Mouse (Mus musculus) cerebellum, postnatal 14 days (tissue): ENCODE measurements around the gene Dpep2nb.
"Not testable (repeated sequence)": the region's sequence is repeated elsewhere in the genome, so short reads cannot be mapped to it uniquely, and the experiment has no call there.

Experiments
- DNase-seq, 2 experiments: peaks; one replicate each; pipeline ENCODE4 v3.0.0; 2021; ENCODE audit warnings: mixed read lengths in 2 of 2

The Dpep2nb gene

GRCm38 (mm10) chr8:106006413-106006812 is 638 bp upstream of the Dpep2nb start:
- no peak for DNase-seq

- no peak for DNase-seq
These were observed 1.1 kb downstream of the Dpep2nb start for GRCm38 (mm10) chr8:106004538-106005207.

GRCm38 (mm10) chr8:106001908-106002307 is 3.9 kb downstream of the Dpep2nb start:
- peak; percentile 82 to 83 for DNase-seq

GRCm38 (mm10) chr8:105998971-105999370 is 6.8 kb downstream of the Dpep2nb start:
- DNase-seq, result no peak

- DNase-seq, result no peak
These were observed 9.4 kb downstream of the Dpep2nb start for GRCm38 (mm10) chr8:105996359-105996758.

GRCm38 (mm10) chr8:105993226-105993625 is 12.5 kb downstream of the Dpep2nb start:
- DNase-seq, result no peak

GRCm38 (mm10) chr8:105992499-105992898 is 13.3 kb downstream of the Dpep2nb start:
- DNase-seq, result no peak

- DNase-seq, result no peak
These were observed 14.2 kb downstream of the Dpep2nb start for GRCm38 (mm10) chr8:105991546-105991945.

GRCm38 (mm10) chr8:105990856-105991387 is 14.9 kb downstream of the Dpep2nb start, which contains the start of gene Dus2:
Gene Dus2, plus strand, starts transcription at chr8:105991337.
- peak; percentile 87 to 95 for DNase-seq

GRCm38 (mm10) chr8:105988546-105988945 is 17.2 kb downstream of the Dpep2nb start:
- peak; percentile 74 to 81 for DNase-seq

GRCm38 (mm10) chr8:105983406-105983805 is 22.4 kb downstream of the Dpep2nb start:
- not testable (repeated sequence) for DNase-seq

- no peak for DNase-seq
These were observed 24.6 kb downstream of the Dpep2nb start for GRCm38 (mm10) chr8:105981146-105981545.

GRCm38 (mm10) chr8:105979325-105979724 is 26.4 kb downstream of the Dpep2nb start, which contains the start of gene Dpep3:
Gene Dpep3, minus strand, starts transcription at chr8:105979429.
- no peak for DNase-seq

- no peak for DNase-seq
These were observed 30.4 kb downstream of the Dpep2nb start for GRCm38 (mm10) chr8:105975363-105975762.

GRCm38 (mm10) chr8:105971019-105971720 is 34.6 kb downstream of the Dpep2nb start:
- no peak for DNase-seq

GRCm38 (mm10) chr8:105969367-105969766 is 36.4 kb downstream of the Dpep2nb start:
- no peak for DNase-seq

- no peak for DNase-seq
These were observed 39.0 kb downstream of the Dpep2nb start for GRCm38 (mm10) chr8:105966692-105967311.

GRCm38 (mm10) chr8:105965905-105966341 is 39.9 kb downstream of the Dpep2nb start, which contains the start of gene Slc12a4:
Gene Slc12a4, minus strand, starts transcription at chr8:105966097.
- DNase-seq, result peak in 1 of 2 experiments; percentile 45

- no peak for DNase-seq
These were observed 40.4 kb downstream of the Dpep2nb start for GRCm38 (mm10) chr8:105965266-105965904.

GRCm38 (mm10) chr8:105964506-105965265 is 41.1 kb downstream of the Dpep2nb start:
- no peak for DNase-seq

GRCm38 (mm10) chr8:105961536-105961935 is 44.2 kb downstream of the Dpep2nb start:
- no peak for DNase-seq

- DNase-seq, result no peak
These were observed 44.7 kb downstream of the Dpep2nb start for GRCm38 (mm10) chr8:105961101-105961500.
